Mouse (Mus musculus) hindbrain, embryonic 14.5 days (tissue): ENCODE measurements around the gene Il2rb. TPM values are rescaled to one million over a fixed set of nuclear protein-coding genes. Genes with fewer than 3 reads are reported as not detected.

ENCODE experiments used
- ATAC-seq: fragments of 200-750 bp; cut with Nextera tagmentation; 2 replicates; pipeline ENCODE4 v1.8.0; 2017; ENCODE audit warnings: moderate number of reproducible peaks, mild to moderate bottlenecking, moderate TSS enrichment, moderate library complexity; ENCODE audit not compliant: low FRiP score
- DNase-seq: peaks from one replicate; pipeline ENCODE4 v3.0.0-alpha.2; 2015; ENCODE audit warnings: low spot score
- H3K27ac ChIP-seq: fragments of 300-500 bp; sonication (generic); 2 replicates; pipeline ENCODE4 v1.5.1; 2014; ENCODE audit warnings: mild to moderate bottlenecking, moderate library complexity
- H3K27me3 ChIP-seq: fragments of 300-500 bp; sonication (generic); 2 replicates; pipeline ENCODE4 v1.6.1; 2014; ENCODE audit warnings: mild to moderate bottlenecking, low read length, mixed read lengths; ENCODE audit not compliant: control insufficient read depth, insufficient read depth
- H3K36me3 ChIP-seq: fragments of 300-500 bp; sonication (generic); replicated peaks from 2 replicates; pipeline ENCODE4 v1.6.1; 2014; ENCODE audit not compliant: control insufficient read depth, insufficient read depth
- H3K4me1 ChIP-seq: fragments of 300-500 bp; sonication (generic); replicated peaks from 2 replicates; pipeline ENCODE4 v1.6.1; 2014; ENCODE audit warnings: antibody characterized with exemption, low read length, mixed read lengths; ENCODE audit not compliant: control insufficient read depth, insufficient read depth
- H3K4me2 ChIP-seq: fragments of 300-500 bp; sonication (generic); replicated peaks from 2 replicates; pipeline ENCODE4 v1.6.1; 2014; ENCODE audit warnings: mild to moderate bottlenecking, moderate library complexity
- H3K4me3 ChIP-seq: fragments of 300-500 bp; sonication (generic); replicated peaks from 2 replicates; pipeline ENCODE4 v1.5.1; 2014; ENCODE audit warnings: mild to moderate bottlenecking, low read length
- H3K9ac ChIP-seq: fragments of 300-500 bp; sonication (generic); 2 replicates; pipeline ENCODE4 v1.6.1; 2014
- H3K9me3 ChIP-seq: fragments of 300-500 bp; sonication (generic); 2 replicates; pipeline ENCODE4 v1.6.1; 2016; ENCODE audit warnings: low read length; ENCODE audit not compliant: control insufficient read depth
- WGBS: fragments of 180-500 bp; shearing (Covaris S2); extraction: QIAGEN DNeasy Blood & Tissue Kit; methylation state at CpG from one replicate; pipeline ENCODE4 v1.1.7; 2014; 5-methylcytosine and 5-hydroxymethylcytosine counted together
- polyA plus RNA-seq: library from polyadenylated mRNA; unstranded; fragments of >200 nt; fragmentation: Nextera tagmentation; extraction: Ambion mirVana; gene quantifications from 2 replicates; pipeline ENCODE4 v1.2.1, GENCODE M21; 2014

The Il2rb gene
- polyA plus RNA-seq, 1 experiment from 2014 or later: 0.20 TPM

- ATAC-seq: no peak; the same call in 1 of the 2 replicates
- Histone ChIP-seq H3K27ac (peak overlapping the region; percentile 22; the same call in 1 of the 2 replicates), H3K9me3 (no peaks in the 10 kb centered on the region), H3K4me3 (no peak overlapping the region; the same call in 1 of the 2 replicates), H3K27me3 (no peaks in the 10 kb centered on the region), H3K4me1 (peaks cover 14% of the 10 kb centered on the region; the same call in 1 of the 2 replicates), H3K36me3 (peaks cover 32% of the 10 kb centered on the region), H3K9ac (peak overlapping the region; percentile 8), H3K4me2 (peak overlapping the region; percentile 44)
- 11% methylated on average over 31 of the region's 32 CpGs for WGBS
- DNase-seq: peak; percentile 68
Measured at GRCm38 (mm10) chr15:78436380-78437192, 58.5 kb downstream of the Il2rb start.

- H3K36me3 ChIP-seq: peaks cover 41% of the 10 kb centered on the region
- no peak overlapping the region for H3K4me2 ChIP-seq
- H3K27me3 ChIP-seq: no peaks in the 10 kb centered on the region
- DNase-seq (no peak), ATAC-seq (no peak)
- no peak overlapping the region for H3K9ac ChIP-seq
- H3K4me1 ChIP-seq: peaks cover 14% of the 10 kb centered on the region; the same call in 1 of the 2 replicates
- no peaks in the 10 kb centered on the region for H3K9me3 ChIP-seq
- WGBS: 83% methylated on average over 11 of the region's 11 CpGs
- H3K4me3 ChIP-seq: no peak overlapping the region
- H3K27ac ChIP-seq: no peak overlapping the region
Measured at GRCm38 (mm10) chr15:78435681-78436080, 59.4 kb downstream of the Il2rb start.

GRCm38 (mm10) chr15:78434896-78435520 lies 60.1 kb downstream of the Il2rb start:
- WGBS: 25% methylated on average over 6 of the region's 6 CpGs
- H3K4me1 ChIP-seq: peaks cover 17% of the 10 kb centered on the region; the same call in 1 of the 2 replicates
- H3K27ac ChIP-seq: no peak overlapping the region
- no peaks in the 10 kb centered on the region for H3K27me3 ChIP-seq
- ATAC-seq (no peak), DNase-seq (peak; percentile 59)
- no peak overlapping the region for H3K9ac ChIP-seq
- peaks cover 42% of the 10 kb centered on the region for H3K36me3 ChIP-seq
- H3K9me3 ChIP-seq: no peaks in the 10 kb centered on the region
- no peak overlapping the region for H3K4me2 ChIP-seq
- H3K4me3 ChIP-seq: no peak overlapping the region

GRCm38 (mm10) chr15:78431541-78432121 lies 63.4 kb downstream of the Il2rb start:
- no peak for DNase-seq
- Histone ChIP-seq H3K9ac (no peak overlapping the region), H3K27ac (no peak overlapping the region), H3K27me3 (no peaks in the 10 kb centered on the region), H3K4me1 (peaks cover 23% of the 10 kb centered on the region; the same call in 1 of the 2 replicates), H3K4me3 (no peak overlapping the region), H3K4me2 (no peak overlapping the region), H3K9me3 (no peaks in the 10 kb centered on the region), H3K36me3 (peaks cover 42% of the 10 kb centered on the region)
- 83% methylated on average over 7 of the region's 7 CpGs for WGBS
- no peak for ATAC-seq

GRCm38 (mm10) chr15:78430874-78431273 lies 64.2 kb downstream of the Il2rb start:
- H3K27ac ChIP-seq: no peak overlapping the region
- no peaks in the 10 kb centered on the region for H3K27me3 ChIP-seq
- peaks cover 35% of the 10 kb centered on the region for H3K36me3 ChIP-seq
- DNase-seq (no peak), ATAC-seq (no peak)
- no peaks in the 10 kb centered on the region for H3K9me3 ChIP-seq
- H3K4me2 ChIP-seq: no peak overlapping the region
- peaks cover 16% of the 10 kb centered on the region; the same call in 1 of the 2 replicates for H3K4me1 ChIP-seq
- no peak overlapping the region for H3K4me3 ChIP-seq
- H3K9ac ChIP-seq: no peak overlapping the region
- 85% methylated on average over 10 of the region's 10 CpGs for WGBS

GRCm38 (mm10) chr15:78429871-78430622 lies 65.0 kb downstream of the Il2rb start:
- Histone ChIP-seq H3K9ac (no peak overlapping the region), H3K27me3 (no peaks in the 10 kb centered on the region), H3K9me3 (no peaks in the 10 kb centered on the region), H3K36me3 (peaks cover 30% of the 10 kb centered on the region), H3K4me3 (peak overlapping the region; percentile 96; the same call in 1 of the 2 replicates), H3K4me2 (peak overlapping the region; percentile 95), H3K27ac (peak overlapping the region; percentile 82), H3K4me1 (peaks cover 16% of the 10 kb centered on the region; the same call in 1 of the 2 replicates)
- ATAC-seq (no peak), DNase-seq (no peak)
- 83% methylated on average over 13 of the region's 13 CpGs for WGBS

Other genes starting within 250 kb of the Il2rb start
- 0.21 and 0.33 TPM in 2 replicates for gene Csf2rb2, start 189.6 kb downstream of the Il2rb start, polyA plus RNA-seq
- 0.47 and 1.1 TPM in 2 replicates for gene Csf2rb, start 169.5 kb downstream of the Il2rb start, polyA plus RNA-seq
- gene Tex33, start 99.4 kb downstream of the Il2rb start, polyA plus RNA-seq: not detected in 2 replicates
- gene Tst, start 89.4 kb downstream of the Il2rb start, polyA plus RNA-seq: 21.4 and 23.7 TPM in 2 replicates
- 3.2 and 4.2 TPM in 2 replicates for gene Mpst, start 88.9 kb downstream of the Il2rb start, polyA plus RNA-seq
- gene Kctd17, start 66.7 kb downstream of the Il2rb start, polyA plus RNA-seq: 134 and 141 TPM in 2 replicates
- gene Tmprss6, start 26.6 kb downstream of the Il2rb start, polyA plus RNA-seq: 0.48 and 1.1 TPM in 2 replicates
- 9.5 and 11.0 TPM in 2 replicates for gene C1qtnf6, start 36.1 kb upstream of the Il2rb start, polyA plus RNA-seq
- 0.34 and 0.64 TPM in 2 replicates for gene Sstr3, start 49.4 kb upstream of the Il2rb start, polyA plus RNA-seq
- gene Rac2, start 77.5 kb upstream of the Il2rb start, polyA plus RNA-seq: 6.3 and 8.1 TPM in 2 replicates
- 2.5 and 3.8 TPM in 2 replicates for gene Cyth4, start 101.8 kb upstream of the Il2rb start, polyA plus RNA-seq
- gene Elfn2, start 223.5 kb upstream of the Il2rb start, polyA plus RNA-seq: 6.0 and 8.5 TPM in 2 replicates